Mouse (Mus musculus): Measurements from ENCODE around the gene Eps8. TPM values are rescaled to one million over a fixed set of nuclear protein-coding genes. Genes with fewer than 3 reads are reported as not detected.
"Not testable (repeated sequence)": the region's sequence is repeated elsewhere in the genome, so short reads cannot be mapped to it uniquely, and the experiment has no call there.

Gene Eps8
- polyA plus RNA-seq, 1 experiment from 2014 or later: 16.2 TPM

GRCm38 (mm10) chr6:137455537-137456041 is 199.1 kb downstream of the Eps8 start:
- 0 out of 2 replicates have a peak overlapping the region, but pooled peaks have one; percentile 17 for H3K27ac ChIP-seq (ENCODE audit: poor library complexity, severe bottlenecking)
- H3K4me2 ChIP-seq: peak overlapping the region; percentile 53
- ATAC-seq (ENCODE audit: insufficient number of reproducible peaks, low FRiP score): peak; percentile 79
- no peaks in the 10 kb centered on the region for H3K9me3 ChIP-seq (replicated peaks)
- H3K9ac ChIP-seq: 0 out of 2 replicates have a peak overlapping the region, but pooled peaks have one; percentile 1
- 13% methylated on average over 10 of the region's 10 CpGs for WGBS
- H3K36me3 ChIP-seq: no peaks in the 10 kb centered on the region
- H3K4me3 ChIP-seq: peak overlapping the region; percentile 21; the same call in 1 of the 2 replicates
- no peaks in the 10 kb centered on the region for H3K27me3 ChIP-seq (replicated peaks)
- peaks cover 29% of the 10 kb centered on the region for H3K4me1 ChIP-seq (replicated peaks)

GRCm38 (mm10) chr6:137446116-137446515 is 208.6 kb downstream of the Eps8 start:
- not testable (repeated sequence) for H3K9ac ChIP-seq; H3K27me3 ChIP-seq (replicated peaks); H3K4me2 ChIP-seq; H3K9me3 ChIP-seq (replicated peaks); H3K4me3 ChIP-seq; ATAC-seq (ENCODE audit: insufficient number of reproducible peaks, low FRiP score); H3K36me3 ChIP-seq; H3K4me1 ChIP-seq (replicated peaks); H3K27ac ChIP-seq (ENCODE audit: poor library complexity, severe bottlenecking)
- WGBS: 74% methylated on average over 7 of the region's 7 CpGs

GRCm38 (mm10) chr6:137443089-137443488 is 211.6 kb downstream of the Eps8 start:
- Histone ChIP-seq H3K27me3 (replicated peaks) (no peaks in the 10 kb centered on the region), H3K4me2 (no peak overlapping the region), H3K27ac (ENCODE audit: poor library complexity, severe bottlenecking) (no peak overlapping the region), H3K4me3 (no peak overlapping the region), H3K36me3 (no peaks in the 10 kb centered on the region), H3K9me3 (replicated peaks) (no peaks in the 10 kb centered on the region), H3K9ac (no peak overlapping the region), H3K4me1 (replicated peaks) (peaks cover 13% of the 10 kb centered on the region)
- 83% methylated on average over 12 of the region's 12 CpGs for WGBS
- ATAC-seq (ENCODE audit: insufficient number of reproducible peaks, low FRiP score): no peak

- H3K4me1 ChIP-seq (replicated peaks): peaks cover 13% of the 10 kb centered on the region
- H3K9ac ChIP-seq: no peak overlapping the region
- H3K36me3 ChIP-seq: no peaks in the 10 kb centered on the region
- H3K27me3 ChIP-seq (replicated peaks): no peaks in the 10 kb centered on the region
- H3K9me3 ChIP-seq (replicated peaks): no peaks in the 10 kb centered on the region
- H3K4me2 ChIP-seq: no peak overlapping the region
- WGBS: 63% methylated on average over 19 of the region's 19 CpGs
- H3K4me3 ChIP-seq: no peak overlapping the region
- H3K27ac ChIP-seq (ENCODE audit: poor library complexity, severe bottlenecking): no peak overlapping the region
- ATAC-seq (ENCODE audit: insufficient number of reproducible peaks, low FRiP score): 0 out of 2 replicates have a peak, but pooled peaks have one; percentile 15
These were observed 213.9 kb downstream of the Eps8 start for GRCm38 (mm10) chr6:137440559-137441486.

- H3K36me3 ChIP-seq: no peaks in the 10 kb centered on the region
- peaks cover 13% of the 10 kb centered on the region for H3K4me1 ChIP-seq (replicated peaks)
- no peaks in the 10 kb centered on the region for H3K27me3 ChIP-seq (replicated peaks)
- H3K27ac ChIP-seq (ENCODE audit: poor library complexity, severe bottlenecking): no peak overlapping the region
- H3K4me2 ChIP-seq: no peak overlapping the region
- no peak overlapping the region for H3K9ac ChIP-seq
- no peak overlapping the region for H3K4me3 ChIP-seq
- no peaks in the 10 kb centered on the region for H3K9me3 ChIP-seq (replicated peaks)
- ATAC-seq (ENCODE audit: insufficient number of reproducible peaks, low FRiP score): no peak
- 67% methylated on average over 16 of the region's 16 CpGs for WGBS
These were observed 216.6 kb downstream of the Eps8 start for GRCm38 (mm10) chr6:137437902-137438580.

GRCm38 (mm10) chr6:137437486-137437885 is 217.2 kb downstream of the Eps8 start:
- H3K4me2 ChIP-seq: no peak overlapping the region
- no peaks in the 10 kb centered on the region for H3K36me3 ChIP-seq
- no peak overlapping the region for H3K9ac ChIP-seq
- no peak overlapping the region for H3K4me3 ChIP-seq
- H3K4me1 ChIP-seq (replicated peaks): peaks cover 13% of the 10 kb centered on the region
- H3K9me3 ChIP-seq (replicated peaks): no peaks in the 10 kb centered on the region
- no peak for ATAC-seq (ENCODE audit: insufficient number of reproducible peaks, low FRiP score)
- 80% methylated on average over 4 of the region's 4 CpGs for WGBS
- no peak overlapping the region for H3K27ac ChIP-seq (ENCODE audit: poor library complexity, severe bottlenecking)
- no peaks in the 10 kb centered on the region for H3K27me3 ChIP-seq (replicated peaks)

- peaks cover 7% of the 10 kb centered on the region for H3K9me3 ChIP-seq (replicated peaks)
These were observed 221.0 kb downstream of the Eps8 start for GRCm38 (mm10) chr6:137433521-137434137.

More at GRCm38 (mm10) chr6:137433521-137434137, 221.0 kb downstream of the Eps8 start:
- Histone ChIP-seq H3K27me3 (replicated peaks) (no peaks in the 10 kb centered on the region), H3K9ac (no peak overlapping the region), H3K4me1 (replicated peaks) (no peaks in the 10 kb centered on the region), H3K27ac (ENCODE audit: poor library complexity, severe bottlenecking) (no peak overlapping the region), H3K4me3 (no peak overlapping the region), H3K36me3 (no peaks in the 10 kb centered on the region), H3K4me2 (no peak overlapping the region)
- ATAC-seq (ENCODE audit: insufficient number of reproducible peaks, low FRiP score): no peak
- 63% methylated on average over 14 of the region's 14 CpGs for WGBS

Other genes starting within 250 kb of the Eps8 start
- 136 and 138 TPM in 2 replicates for gene Strap, start 80.2 kb upstream of the Eps8 start, polyA plus RNA-seq (2016; fragmentation: Nextera tagmentation; extraction: Ambion mirVana)
- 62.3 and 63.6 TPM in 2 replicates for gene Dera, start 99.7 kb upstream of the Eps8 start, polyA plus RNA-seq (2016; fragmentation: Nextera tagmentation; extraction: Ambion mirVana)

Measured in heart, embryonic 12.5 days (tissue).